Mouse (Mus musculus) neural tube, embryonic 12.5 days (tissue): ENCODE data around the gene Tmem132c. TPM values are rescaled to one million over a fixed set of nuclear protein-coding genes. Genes with fewer than 3 reads are reported as not detected.

ENCODE experiments used
- ATAC-seq: fragments of 200-750 bp; cut with Nextera tagmentation; 2 replicates; pipeline ENCODE4 v1.8.0; 2017; ENCODE audit warnings: low read depth, mild to moderate bottlenecking, moderate TSS enrichment, moderate library complexity; ENCODE audit not compliant: low FRiP score
- H3K27ac ChIP-seq: fragments of 300-500 bp; sonication (generic); 2 replicates; pipeline ENCODE4 v1.5.1; 2016
- H3K27me3 ChIP-seq: fragments of 300-500 bp; sonication (generic); replicated peaks from 2 replicates; pipeline ENCODE4 v1.6.1; 2016; ENCODE audit warnings: mild to moderate bottlenecking
- H3K36me3 ChIP-seq: fragments of 300-500 bp; sonication (generic); 2 replicates; pipeline ENCODE4 v1.6.1; 2016; ENCODE audit warnings: mild to moderate bottlenecking
- H3K4me1 ChIP-seq: fragments of 300-500 bp; sonication (generic); 2 replicates; pipeline ENCODE4 v1.6.1; 2016
- H3K4me2 ChIP-seq: fragments of 300-500 bp; sonication (generic); replicated peaks from 2 replicates; pipeline ENCODE4 v1.6.1; 2016; ENCODE audit warnings: mild to moderate bottlenecking
- H3K4me3 ChIP-seq: fragments of 300-500 bp; sonication (generic); 2 replicates; pipeline ENCODE4 v1.5.1; 2016
- H3K9ac ChIP-seq: fragments of 300-500 bp; sonication (generic); 2 replicates; pipeline ENCODE4 v1.6.1; 2016; ENCODE audit warnings: mild to moderate bottlenecking
- H3K9me3 ChIP-seq: fragments of 300-500 bp; sonication (generic); 2 replicates; pipeline ENCODE4 v1.6.1; 2016; ENCODE audit warnings: mild to moderate bottlenecking
- WGBS: fragments of 180-500 bp; shearing (Covaris S2); methylation state at CpG from one replicate; pipeline ENCODE4 v1.1.7; 2016; 5-methylcytosine and 5-hydroxymethylcytosine counted together
- polyA plus RNA-seq: library from polyadenylated mRNA; unstranded; fragments of >200 nt; fragmentation: Nextera tagmentation; extraction: Ambion mirVana; gene quantifications from 2 replicates; pipeline ENCODE4 v1.2.1, GENCODE M21; 2016

Gene Tmem132c
- polyA plus RNA-seq, 1 experiment from 2014 or later = 24.5 TPM

DNA sequence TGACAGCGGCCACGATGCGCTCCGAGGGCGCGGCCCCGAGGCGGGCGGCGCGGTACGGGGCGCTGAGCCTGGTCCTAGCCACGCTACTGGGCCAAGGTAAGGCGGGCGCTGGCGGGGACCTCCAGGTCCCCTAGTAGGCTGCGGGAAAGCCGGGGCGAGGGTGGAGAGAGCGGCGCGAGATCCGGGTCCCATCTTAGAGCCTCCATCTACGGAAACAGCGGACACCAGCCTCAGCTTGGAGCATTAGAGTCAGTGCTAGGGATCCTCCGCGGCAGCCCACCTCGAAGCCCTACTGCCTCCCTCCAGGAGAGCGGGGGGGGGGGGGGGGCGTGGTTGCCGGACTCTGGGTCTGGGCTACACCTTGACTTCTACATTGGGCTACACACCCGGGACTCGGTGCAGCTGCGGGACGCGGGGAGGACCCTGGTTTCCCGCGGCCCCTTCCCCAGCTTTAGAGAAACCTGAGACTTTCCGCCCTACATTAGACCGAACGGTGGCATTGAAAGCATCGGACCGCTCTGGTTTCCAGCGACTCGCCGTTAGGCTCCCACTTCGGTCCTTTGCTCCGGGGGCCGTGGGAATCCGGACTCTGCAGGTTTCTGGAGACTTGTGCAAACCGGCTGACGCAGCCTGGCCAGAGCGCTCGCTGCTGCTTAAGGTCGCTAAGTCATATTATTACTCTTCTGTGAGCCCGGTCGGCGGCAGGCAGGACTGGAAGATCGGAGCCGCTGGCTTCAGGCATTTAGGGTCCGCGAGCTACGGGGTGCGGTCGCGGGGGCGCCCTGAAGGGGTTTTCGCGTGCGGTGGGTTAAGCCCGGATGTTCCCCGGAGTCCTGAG lies 536 bp downstream of the Tmem132c start:
- Histone ChIP-seq H3K4me1 (peaks cover 27% of the 10 kb centered on the region), H3K36me3 (no peaks in the 10 kb centered on the region), H3K4me2 (peak overlapping the region; percentile 86), H3K27me3 (peaks cover 23% of the 10 kb centered on the region), H3K27ac (no peak overlapping the region), H3K9me3 (no peaks in the 10 kb centered on the region), H3K9ac (peak overlapping the region; percentile 61), H3K4me3 (peak overlapping the region; percentile 69)
- 1% methylated on average over 70 of the region's 73 CpGs for WGBS
- ATAC-seq = peak; percentile 80

DNA sequence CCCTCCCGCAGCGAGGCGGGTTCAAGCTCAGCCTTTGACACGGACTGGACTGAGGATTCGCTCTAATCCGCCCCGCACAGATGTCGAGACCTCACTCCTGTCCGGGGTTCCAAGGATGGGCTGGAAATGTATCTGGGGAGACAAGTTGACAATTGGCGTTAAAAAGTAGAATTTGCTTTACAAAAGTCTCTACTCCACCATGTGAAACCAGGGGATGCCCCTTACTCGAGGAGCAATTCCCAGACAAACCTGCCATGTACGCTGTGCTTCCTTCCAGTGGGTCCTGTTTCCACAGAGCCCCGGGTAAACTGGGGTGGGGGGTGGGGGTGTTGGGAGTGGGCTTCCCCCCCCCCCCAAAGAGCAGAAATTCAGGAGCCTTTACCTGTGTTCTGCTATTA lies 1.2 kb downstream of the Tmem132c start:
- ATAC-seq = no peak
- Histone ChIP-seq H3K9ac (peak overlapping the region; percentile 61), H3K27me3 (peaks cover 19% of the 10 kb centered on the region), H3K27ac (no peak overlapping the region), H3K36me3 (no peaks in the 10 kb centered on the region), H3K9me3 (no peaks in the 10 kb centered on the region), H3K4me2 (peak overlapping the region; percentile 86), H3K4me1 (peaks cover 27% of the 10 kb centered on the region), H3K4me3 (peak overlapping the region; percentile 69)
- under 1% methylated on average over 13 of the region's 13 CpGs for WGBS

DNA sequence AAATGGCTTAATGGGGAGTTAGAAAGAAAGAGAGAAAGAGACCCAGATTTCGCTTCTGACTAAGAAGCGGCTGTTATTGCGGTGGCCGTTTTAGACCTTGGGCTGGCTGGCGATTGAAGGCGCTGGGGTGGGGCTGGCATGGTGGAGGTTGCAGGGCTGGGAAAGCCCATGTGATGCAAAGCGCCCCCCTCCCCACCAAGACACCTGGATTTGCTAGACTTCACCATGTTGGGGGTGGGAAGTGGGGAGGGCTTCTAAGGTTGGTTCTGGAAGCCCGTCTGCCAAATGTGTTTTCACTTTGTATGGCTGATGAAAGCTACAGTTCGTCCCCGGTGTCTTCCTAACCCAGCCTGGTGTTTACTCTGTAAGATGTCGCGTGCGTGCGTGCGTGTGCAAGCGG lies 1.6 kb downstream of the Tmem132c start:
- WGBS = 0% methylated on average over 16 of the region's 16 CpGs
- H3K4me2 ChIP-seq = peak overlapping the region; percentile 86
- no peaks in the 10 kb centered on the region for H3K9me3 ChIP-seq
- peaks cover 19% of the 10 kb centered on the region for H3K27me3 ChIP-seq
- peak overlapping the region; percentile 69 for H3K4me3 ChIP-seq
- ATAC-seq = no peak
- no peak overlapping the region for H3K27ac ChIP-seq
- no peaks in the 10 kb centered on the region for H3K36me3 ChIP-seq
- H3K9ac ChIP-seq = peak overlapping the region; percentile 61
- H3K4me1 ChIP-seq = peaks cover 27% of the 10 kb centered on the region

DNA sequence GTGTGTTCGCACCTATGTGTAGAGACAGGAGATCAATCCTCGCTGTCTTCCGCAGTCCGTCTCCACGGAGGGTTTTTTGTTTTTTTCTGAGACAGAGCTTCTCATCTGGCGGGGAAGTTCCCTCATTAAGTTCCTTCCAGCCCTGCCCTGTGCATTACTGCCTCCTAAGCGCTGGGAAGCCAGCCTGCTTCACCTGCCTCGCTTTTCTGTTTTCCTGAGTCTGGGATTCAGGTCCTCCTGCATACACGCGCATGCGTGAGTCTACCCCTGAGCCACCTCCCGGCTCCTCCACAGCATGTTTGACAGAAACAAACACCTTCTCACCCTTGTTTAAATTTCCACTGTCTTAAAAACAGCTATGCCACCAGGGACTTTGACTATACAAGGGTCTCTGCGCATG lies 2.0 kb downstream of the Tmem132c start:
- Histone ChIP-seq H3K4me2 (peak overlapping the region; percentile 86), H3K9me3 (no peaks in the 10 kb centered on the region), H3K27me3 (peaks cover 19% of the 10 kb centered on the region), H3K4me3 (peak overlapping the region; percentile 69), H3K27ac (no peak overlapping the region), H3K9ac (peak overlapping the region; percentile 61; the same call in 1 of the 2 replicates), H3K4me1 (peaks cover 27% of the 10 kb centered on the region), H3K36me3 (no peaks in the 10 kb centered on the region)
- 7% methylated on average over 13 of the region's 13 CpGs for WGBS
- ATAC-seq = no peak

DNA sequence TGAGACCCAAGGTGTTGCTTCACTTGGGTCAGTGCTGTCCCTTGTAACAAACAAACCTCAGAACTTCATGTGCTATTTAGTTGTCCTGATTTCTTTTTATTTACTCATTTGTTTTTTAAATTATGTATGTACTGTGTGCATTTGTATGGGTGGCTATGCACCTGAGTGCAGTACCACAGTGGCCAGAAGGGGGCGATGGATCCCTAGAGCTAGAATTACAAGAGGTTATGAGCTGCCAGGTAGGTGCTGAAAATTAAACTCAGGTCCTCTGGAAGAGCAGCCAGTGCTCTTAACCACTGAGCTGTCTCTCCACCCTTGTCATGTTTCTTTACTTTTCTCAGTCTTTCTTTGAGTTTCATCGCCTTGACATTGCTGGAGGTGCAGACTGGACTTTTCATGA lies 11.7 kb downstream of the Tmem132c start:
- no peaks in the 10 kb centered on the region for H3K36me3 ChIP-seq
- H3K4me2 ChIP-seq = no peak overlapping the region
- H3K9ac ChIP-seq = no peak overlapping the region
- 64% methylated on average over 2 of the region's 2 CpGs for WGBS
- no peak overlapping the region for H3K27ac ChIP-seq
- H3K27me3 ChIP-seq = no peaks in the 10 kb centered on the region
- H3K9me3 ChIP-seq = 0 out of 2 replicates have a peak, but pooled peaks cover 5% of the 10 kb centered on the region
- H3K4me1 ChIP-seq = no peaks in the 10 kb centered on the region
- H3K4me3 ChIP-seq = no peak overlapping the region
- ATAC-seq = no peak

DNA sequence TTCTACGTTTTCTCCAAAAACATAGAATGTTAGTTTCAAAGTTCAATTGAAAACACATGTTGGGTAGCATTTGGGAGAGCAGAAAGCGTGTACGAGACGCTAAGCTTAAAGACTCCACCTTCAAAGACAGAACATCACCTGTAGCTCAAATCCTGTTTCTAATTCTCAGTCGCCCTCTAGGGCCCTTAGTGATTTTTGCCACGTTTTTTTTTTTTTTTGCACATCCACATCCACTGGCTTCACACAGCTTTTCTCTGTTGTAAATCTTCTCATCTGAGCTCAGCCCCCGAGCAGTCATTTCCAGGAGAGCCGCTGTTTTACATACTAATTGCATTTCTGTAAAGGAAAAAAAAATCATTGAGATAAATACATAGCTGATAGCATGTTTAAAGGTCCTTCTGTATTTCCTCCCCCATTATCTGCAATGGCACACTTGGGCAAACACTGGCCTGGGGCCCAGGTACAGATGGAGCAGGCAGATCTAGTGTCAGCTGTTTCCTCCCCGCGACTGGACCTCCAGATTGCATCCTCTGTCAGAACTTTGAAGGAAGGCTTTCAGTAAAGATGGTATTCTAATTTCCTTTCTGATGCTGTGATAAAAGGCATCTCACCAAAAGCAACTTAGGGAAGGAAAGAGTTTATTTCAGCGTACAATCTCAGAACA lies 15.5 kb downstream of the Tmem132c start:
- Histone ChIP-seq H3K4me1 (no peaks in the 10 kb centered on the region), H3K27ac (no peak overlapping the region), H3K9me3 (0 out of 2 replicates have a peak, but pooled peaks cover 5% of the 10 kb centered on the region), H3K9ac (no peak overlapping the region), H3K4me3 (no peak overlapping the region), H3K27me3 (no peaks in the 10 kb centered on the region), H3K4me2 (no peak overlapping the region), H3K36me3 (no peaks in the 10 kb centered on the region)
- ATAC-seq = no peak
- WGBS = 72% methylated on average over 11 of the region's 11 CpGs

DNA sequence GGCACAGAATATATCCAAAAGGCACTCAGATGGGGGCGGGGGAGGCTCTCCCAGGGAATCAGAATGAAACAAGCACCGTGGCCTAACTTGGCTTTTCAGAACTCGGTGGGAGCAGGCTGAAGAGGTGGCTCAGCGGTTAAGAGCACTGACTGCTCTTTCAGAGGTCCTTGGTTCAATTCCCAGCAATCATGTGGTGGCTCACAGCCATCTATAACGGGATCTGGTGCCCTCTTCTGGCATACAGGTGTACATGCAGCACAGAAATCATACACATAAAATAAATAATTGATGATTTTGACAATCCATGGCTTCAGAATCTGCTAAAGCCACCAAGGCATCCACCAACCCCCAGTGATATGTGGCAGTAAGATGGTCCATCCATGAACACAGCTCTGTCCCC lies 20.5 kb downstream of the Tmem132c start:
- ATAC-seq = no peak
- Histone ChIP-seq H3K9ac (no peak overlapping the region), H3K4me1 (no peaks in the 10 kb centered on the region), H3K27me3 (no peaks in the 10 kb centered on the region), H3K9me3 (no peaks in the 10 kb centered on the region), H3K4me2 (no peak overlapping the region), H3K4me3 (no peak overlapping the region), H3K27ac (no peak overlapping the region), H3K36me3 (no peaks in the 10 kb centered on the region)
- 84% methylated on average over 5 of the region's 5 CpGs for WGBS

DNA sequence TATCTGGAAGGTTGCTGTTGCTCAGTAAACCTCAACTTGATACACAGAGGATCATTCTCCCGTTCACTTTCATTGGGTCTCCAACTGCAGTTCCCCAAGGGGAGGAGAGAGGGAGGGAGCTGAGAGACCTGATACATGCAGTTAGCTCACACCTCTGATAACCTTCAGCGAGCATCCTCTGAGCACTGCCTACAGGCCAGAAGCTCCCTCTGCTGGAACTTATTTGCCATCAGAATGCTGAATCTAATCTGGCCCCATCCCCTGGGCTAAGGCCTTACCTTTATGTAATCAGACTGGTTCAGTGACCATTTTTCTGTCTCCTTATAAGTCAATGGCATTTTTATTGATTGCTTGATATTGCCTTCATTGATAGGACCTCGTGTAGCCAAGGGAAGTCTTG lies 29.5 kb downstream of the Tmem132c start:
- H3K9me3 ChIP-seq = no peaks in the 10 kb centered on the region
- H3K4me1 ChIP-seq = no peaks in the 10 kb centered on the region
- no peaks in the 10 kb centered on the region for H3K36me3 ChIP-seq
- no peak overlapping the region for H3K9ac ChIP-seq
- ATAC-seq = no peak
- no peak overlapping the region for H3K4me2 ChIP-seq
- H3K27ac ChIP-seq = no peak overlapping the region
- 65% methylated on average over 3 of the region's 3 CpGs for WGBS
- no peaks in the 10 kb centered on the region for H3K27me3 ChIP-seq
- H3K4me3 ChIP-seq = no peak overlapping the region

DNA sequence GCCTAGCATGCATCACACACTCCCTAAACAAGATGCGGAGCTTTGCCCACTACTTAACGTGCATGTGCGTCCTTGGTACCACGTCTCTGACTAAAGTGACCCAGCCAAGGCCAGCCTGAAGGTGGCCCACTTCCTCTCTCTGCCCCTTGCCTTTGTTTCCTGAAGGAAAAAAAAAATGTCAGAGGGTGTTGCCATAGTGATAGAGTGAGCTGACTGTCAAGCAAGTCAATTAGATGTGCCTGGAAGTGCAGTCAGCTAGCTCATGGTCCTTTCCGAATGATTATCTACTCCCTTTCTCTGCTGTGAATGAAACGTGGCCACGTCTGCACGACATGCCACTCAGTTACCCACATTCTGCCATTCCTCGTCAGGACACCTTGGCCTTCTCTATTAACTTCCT lies 37.9 kb downstream of the Tmem132c start:
- ATAC-seq = no peak
- 51% methylated on average over 9 of the region's 9 CpGs for whole genome bisulfite sequencing
- Histone ChIP-seq H3K4me1 (peaks cover 4% of the 10 kb centered on the region; the same call in 1 of the 2 replicates), H3K4me3 (no peak overlapping the region), H3K9ac (no peak overlapping the region), H3K9me3 (no peaks in the 10 kb centered on the region), H3K27me3 (no peaks in the 10 kb centered on the region), H3K4me2 (no peak overlapping the region), H3K36me3 (no peaks in the 10 kb centered on the region), H3K27ac (no peak overlapping the region)

DNA sequence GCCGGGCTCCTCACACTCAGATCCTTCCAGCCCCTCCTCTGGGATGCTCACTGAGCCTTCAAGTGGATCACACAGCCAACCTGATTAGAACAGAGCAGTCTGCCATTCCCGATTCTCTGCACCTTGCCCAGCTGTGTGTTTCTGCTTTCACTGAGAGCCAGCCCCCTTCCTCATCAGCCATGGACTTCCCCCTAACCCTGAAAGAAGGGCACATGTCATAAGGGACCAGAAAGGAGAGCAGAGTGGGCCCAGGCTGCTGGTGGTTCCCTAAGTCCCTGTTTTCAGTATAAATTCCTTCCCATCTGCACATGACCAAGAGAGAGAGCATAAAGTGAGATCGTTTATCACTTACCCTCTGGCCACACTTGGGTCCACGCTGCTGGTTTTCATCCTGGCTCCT lies 39.6 kb downstream of the Tmem132c start:
- Histone ChIP-seq H3K4me2 (no peak overlapping the region), H3K27me3 (no peaks in the 10 kb centered on the region), H3K9me3 (no peaks in the 10 kb centered on the region), H3K9ac (no peak overlapping the region), H3K27ac (no peak overlapping the region), H3K4me1 (peaks cover 4% of the 10 kb centered on the region; the same call in 1 of the 2 replicates), H3K4me3 (no peak overlapping the region), H3K36me3 (no peaks in the 10 kb centered on the region)
- WGBS = 72% methylated on average over 4 of the region's 4 CpGs
- no peak for ATAC-seq

DNA sequence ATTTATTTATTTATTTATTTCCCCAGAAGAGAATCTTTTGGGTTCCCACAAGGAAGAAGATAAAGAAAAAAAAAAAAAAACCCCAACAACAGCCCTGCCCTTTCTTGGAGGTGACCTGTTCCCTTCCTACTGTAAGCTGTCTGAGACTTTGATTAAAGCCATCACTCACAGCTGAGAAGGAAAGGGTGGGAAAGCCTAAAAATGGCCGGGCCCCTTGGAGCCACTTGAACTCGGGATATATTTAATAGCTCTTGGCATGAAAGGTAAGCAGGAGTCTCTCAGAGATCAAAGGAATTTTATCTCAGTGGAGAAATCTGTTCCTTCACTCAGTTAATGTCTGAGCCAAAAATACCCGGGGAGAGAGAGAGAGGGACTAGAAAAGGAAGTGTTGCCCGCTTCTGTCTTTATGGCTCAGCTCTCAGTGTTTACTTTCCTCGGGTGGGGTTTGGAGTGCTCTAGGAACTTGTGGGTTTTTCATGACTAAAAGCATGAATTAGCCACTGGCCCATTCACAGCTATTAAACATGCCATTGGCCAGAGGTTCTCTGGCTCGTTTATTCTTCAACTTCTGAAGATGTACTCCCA lies 41.0 kb downstream of the Tmem132c start:
- H3K36me3 ChIP-seq = no peaks in the 10 kb centered on the region
- no peak overlapping the region for H3K4me2 ChIP-seq
- peaks cover 4% of the 10 kb centered on the region for H3K4me1 ChIP-seq
- no peak for ATAC-seq
- no peaks in the 10 kb centered on the region for H3K27me3 ChIP-seq
- H3K9ac ChIP-seq = no peak overlapping the region
- H3K27ac ChIP-seq = no peak overlapping the region
- no peak overlapping the region for H3K4me3 ChIP-seq
- 61% methylated on average over 6 of the region's 6 CpGs for WGBS
- H3K9me3 ChIP-seq = no peaks in the 10 kb centered on the region

DNA sequence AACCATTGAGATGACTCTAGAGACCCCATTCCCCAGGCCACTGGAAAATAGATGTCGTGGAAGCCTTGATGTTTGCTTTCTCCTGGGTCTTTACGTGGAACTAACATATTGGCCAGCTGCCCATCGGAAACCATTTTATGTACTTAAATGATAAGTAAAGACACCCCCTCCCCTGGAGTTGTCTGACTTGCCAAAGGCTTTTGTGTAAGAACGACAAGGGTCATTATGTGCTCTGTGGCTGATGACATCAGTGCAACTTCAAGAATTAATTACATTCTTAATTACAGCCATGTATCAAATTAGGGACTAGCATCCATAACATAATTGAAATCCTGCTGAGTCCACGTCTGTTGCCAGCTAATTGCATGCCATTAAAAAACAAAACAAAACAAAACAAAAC lies 45.3 kb downstream of the Tmem132c start:
- Histone ChIP-seq H3K27ac (no peak overlapping the region), H3K27me3 (no peaks in the 10 kb centered on the region), H3K4me1 (peaks cover 16% of the 10 kb centered on the region), H3K9me3 (no peaks in the 10 kb centered on the region), H3K36me3 (no peaks in the 10 kb centered on the region), H3K9ac (no peak overlapping the region), H3K4me3 (no peak overlapping the region), H3K4me2 (no peak overlapping the region)
- no peak for ATAC-seq
- WGBS = 43% methylated on average over 5 of the region's 5 CpGs
